Mouse (Mus musculus) right cerebral cortex, postnatal 25 days (tissue): ENCODE measurements around the gene Trio.
"Not testable (repeated sequence)": the region's sequence is repeated elsewhere in the genome, so short reads cannot be mapped to it uniquely, and the experiment has no call there.

ENCODE experiments used
- DNase-seq: peaks from one replicate; pipeline ENCODE4 v3.0.0; 2022

The Trio gene

DNA sequence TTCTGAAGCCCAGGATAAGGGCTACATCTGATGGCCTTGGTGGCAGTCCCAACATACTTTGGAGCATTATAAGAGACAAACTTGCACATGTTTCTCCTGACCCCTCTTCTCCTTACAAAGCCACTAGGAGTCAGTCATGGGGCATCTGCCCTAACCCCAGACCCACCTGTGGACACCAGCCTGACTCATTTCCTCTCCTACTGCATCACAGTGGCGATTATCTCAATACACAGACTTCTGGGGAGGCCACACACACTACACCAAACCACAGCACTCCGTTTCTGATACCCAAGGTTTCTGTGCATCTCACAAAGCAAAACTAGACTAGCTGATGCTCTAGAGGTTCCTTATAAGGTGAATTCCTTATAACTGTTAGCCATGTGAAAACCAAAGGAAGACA is 153.4 kb downstream of the Trio start:
- DNase-seq = no peak

DNA sequence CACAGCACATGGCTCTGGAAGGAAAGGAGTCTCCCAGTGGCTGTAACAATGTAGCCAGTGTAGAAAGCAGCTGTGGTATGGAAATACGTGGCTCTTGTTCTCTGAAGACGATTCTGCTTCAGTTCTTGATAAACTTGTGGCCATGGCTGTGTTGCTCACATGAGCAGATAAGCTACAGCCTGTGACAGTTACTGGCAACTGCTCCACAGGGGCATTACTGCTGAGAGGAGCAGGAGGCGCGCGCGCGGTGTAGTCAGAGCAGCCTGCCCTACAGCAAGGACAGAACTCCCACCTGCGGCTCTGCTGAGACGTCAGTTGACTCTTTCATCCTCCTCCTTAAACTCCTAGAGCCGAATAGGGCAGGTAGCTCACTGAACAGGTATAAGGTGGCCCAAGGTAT is 153.9 kb downstream of the Trio start:
- no peak for DNase-seq

DNA sequence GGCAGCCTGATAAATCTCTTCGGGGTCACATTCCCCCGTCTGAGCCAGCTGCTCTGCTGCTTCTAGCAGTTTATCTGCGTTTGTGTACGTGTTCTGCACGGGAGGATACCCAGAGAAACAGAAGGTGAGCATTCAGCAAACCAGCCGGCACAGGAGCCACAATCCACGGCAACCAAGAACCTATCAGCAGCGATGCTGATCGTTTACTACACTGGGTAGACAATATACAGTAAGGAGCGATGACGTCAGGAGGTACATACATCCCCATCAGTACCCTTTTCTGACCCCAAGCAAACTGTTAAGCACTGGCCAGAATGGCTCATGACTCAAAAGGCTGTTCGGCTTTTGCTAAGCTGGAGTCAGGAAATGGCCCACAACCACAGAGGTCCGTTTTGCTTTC is 154.4 kb downstream of the Trio start:
- no peak for DNase-seq

DNA sequence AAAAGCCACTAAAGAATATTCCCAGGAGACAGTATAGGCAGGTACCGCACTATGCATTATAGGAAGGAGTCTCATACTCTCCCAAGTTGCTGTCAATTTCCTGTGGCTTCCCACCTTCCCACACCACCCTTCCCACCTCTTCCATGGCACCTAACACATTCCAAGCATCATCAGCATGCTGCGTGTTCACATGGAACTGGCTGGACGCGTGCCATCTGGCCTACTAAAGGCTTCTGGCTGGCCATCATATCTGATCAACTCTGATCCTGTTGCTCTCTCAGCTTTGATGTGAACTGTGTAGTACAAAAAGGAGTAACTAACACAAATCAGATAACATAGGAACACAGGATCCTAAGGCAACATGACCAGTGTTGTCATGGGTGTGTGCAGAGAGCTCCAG is 156.6 kb downstream of the Trio start:
- DNase-seq = no peak

DNA sequence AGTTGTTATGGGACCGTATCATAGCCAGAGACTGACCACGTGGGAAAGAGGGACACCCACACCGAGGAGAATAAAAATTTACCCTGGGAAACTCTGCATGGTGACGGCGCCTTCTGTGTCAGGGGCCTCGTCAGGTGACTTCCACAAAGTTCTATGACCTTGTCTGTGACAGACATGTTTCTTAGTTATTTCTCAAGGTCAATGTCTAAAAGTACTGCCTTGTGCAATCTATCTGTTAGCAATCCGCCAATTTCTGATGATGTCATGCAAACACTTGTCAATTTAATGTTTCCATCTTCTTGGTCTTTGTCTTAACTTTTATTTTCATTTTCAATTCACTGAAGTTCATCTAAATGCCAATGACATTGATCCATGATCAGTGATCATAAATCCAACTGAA is 157.8 kb downstream of the Trio start:
- DNase-seq = no peak

DNA sequence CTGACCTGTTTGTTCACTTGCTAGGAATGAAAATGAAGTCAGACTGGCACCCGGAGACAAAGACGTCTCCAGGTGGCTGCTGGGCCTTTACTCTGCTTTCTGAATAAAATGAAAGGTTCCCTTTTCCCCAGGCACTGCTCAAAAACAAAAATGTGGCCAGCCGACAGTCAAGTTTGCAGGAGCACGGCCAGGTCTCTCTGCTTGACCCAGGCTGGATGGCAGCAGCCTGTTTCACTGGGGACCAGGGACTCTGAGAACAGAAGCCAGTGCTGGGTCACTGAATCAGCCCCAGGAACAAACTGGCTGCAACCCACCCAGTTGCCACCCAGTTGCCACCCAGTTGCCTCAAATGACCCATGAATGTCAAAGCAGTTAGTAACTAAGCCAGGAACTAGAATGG is 159.2 kb downstream of the Trio start:
- DNase-seq = no peak

DNA sequence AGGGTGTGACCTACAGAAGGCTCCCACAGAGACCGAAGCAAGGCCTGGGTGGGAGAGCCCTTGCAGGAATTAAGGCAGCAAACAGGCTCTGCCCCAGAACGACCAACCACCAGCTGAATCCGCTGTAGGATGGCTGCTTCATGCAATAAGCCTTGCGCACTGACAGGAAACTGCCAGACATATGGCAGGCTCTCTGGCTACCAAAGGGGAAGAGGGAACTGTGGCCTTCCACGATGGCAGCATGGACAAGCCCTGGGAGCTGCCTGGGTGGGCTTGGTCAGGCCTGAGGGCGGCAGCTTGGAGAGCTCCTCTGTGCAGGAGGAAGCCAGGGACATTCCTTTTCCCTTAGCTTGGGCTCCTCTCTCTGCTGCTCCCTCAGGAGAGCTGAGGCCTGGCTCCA is 159.6 kb downstream of the Trio start:
- no peak for DNase-seq

DNA sequence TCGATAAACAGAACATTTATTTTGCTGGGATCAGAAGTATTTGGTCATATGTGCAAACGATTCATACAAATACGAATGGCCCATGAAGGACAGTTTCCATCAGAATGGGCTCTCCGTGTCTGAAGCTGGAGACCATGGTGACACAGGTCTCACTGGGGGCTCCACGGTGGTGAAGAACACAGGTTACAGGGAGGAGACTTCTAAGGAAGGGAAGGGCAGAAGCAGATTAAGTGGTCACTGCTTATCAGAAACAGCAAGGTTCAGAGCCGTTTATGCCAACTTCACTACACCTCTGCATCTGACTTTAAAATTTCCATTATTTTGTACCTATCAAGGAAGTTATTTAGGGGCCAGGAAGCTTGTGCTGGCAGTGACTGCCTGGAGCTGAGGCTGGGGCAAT is 161.3 kb downstream of the Trio start:
- DNase-seq = no peak

DNA sequence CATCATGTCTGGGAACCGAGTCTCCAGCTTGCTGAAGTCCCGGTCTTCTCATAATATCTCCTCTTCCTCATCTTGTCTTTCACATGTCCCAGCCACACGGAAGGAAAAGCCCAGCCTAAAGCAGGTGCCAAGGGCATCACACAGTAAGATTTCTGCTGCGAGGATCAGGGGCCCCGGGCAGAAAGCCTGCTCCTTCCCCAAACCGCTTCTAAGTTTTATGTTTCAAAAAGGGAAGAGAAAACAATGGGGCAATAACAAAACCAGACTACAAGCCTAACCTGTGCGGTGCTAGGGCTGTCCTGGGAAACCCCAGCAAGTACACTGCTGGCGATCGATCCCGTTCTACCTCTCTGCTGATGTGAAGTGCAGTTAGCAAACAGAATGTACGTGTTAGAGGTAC is 162.7 kb downstream of the Trio start:
- DNase-seq = no peak

DNA sequence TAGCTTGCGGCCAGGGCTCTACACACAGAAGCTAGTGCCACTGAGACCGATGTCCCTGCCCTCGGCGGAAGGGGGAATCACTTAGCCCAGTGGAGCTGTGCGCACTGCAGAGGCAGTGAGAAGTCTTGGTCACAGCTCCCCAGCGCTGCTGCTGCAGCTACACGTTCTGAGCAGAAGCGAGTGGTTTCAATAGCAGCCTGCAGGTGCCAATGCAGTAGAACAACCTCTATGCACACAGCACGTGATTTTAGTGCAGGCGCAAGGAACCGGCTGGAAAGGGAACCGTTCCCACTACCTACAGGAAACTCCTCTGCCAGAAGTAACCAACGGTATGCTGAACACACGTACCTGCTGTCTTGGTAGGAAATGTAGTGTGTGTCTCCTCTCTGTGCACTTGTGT is 165.2 kb downstream of the Trio start:
- DNase-seq = no peak

DNA sequence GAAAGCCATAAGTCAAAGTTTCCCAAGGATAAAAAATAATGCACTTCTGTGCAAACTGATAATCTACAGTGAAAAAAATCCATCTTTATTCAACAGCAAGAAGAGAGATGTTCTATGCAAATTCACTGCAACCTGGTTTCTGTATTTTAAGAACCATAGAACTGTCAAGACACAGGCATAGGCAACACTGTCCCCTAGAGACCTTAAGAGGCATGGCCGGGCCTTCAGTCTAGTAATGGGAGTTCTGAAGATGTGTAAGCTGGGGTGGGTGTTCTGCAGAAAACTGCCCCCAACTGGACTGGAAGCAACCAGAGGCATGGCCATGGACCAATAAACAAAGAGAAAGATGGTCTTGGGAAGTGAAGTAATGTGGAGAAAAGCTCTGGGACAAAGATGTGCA is 166.1 kb downstream of the Trio start:
- no peak for DNase-seq

DNA sequence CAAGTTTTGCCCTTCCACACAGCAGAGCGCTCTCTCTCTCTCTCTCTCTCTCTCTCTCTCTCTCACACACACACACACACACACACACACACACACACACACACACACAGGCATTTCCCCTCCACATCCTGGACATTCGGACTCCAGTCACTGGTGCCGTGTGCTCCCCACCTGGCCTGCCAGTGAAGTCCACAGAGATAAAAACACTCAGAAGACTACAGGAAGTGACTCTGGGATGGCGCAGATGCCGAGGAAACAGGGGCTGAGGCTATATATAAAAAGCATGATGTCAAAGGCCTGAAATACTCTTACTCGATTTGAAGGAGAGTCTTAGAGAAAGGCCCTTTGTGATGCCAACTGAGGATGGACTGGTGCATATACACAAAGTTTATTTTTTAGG is 166.5 kb downstream of the Trio start:
- DNase-seq = no peak

DNA sequence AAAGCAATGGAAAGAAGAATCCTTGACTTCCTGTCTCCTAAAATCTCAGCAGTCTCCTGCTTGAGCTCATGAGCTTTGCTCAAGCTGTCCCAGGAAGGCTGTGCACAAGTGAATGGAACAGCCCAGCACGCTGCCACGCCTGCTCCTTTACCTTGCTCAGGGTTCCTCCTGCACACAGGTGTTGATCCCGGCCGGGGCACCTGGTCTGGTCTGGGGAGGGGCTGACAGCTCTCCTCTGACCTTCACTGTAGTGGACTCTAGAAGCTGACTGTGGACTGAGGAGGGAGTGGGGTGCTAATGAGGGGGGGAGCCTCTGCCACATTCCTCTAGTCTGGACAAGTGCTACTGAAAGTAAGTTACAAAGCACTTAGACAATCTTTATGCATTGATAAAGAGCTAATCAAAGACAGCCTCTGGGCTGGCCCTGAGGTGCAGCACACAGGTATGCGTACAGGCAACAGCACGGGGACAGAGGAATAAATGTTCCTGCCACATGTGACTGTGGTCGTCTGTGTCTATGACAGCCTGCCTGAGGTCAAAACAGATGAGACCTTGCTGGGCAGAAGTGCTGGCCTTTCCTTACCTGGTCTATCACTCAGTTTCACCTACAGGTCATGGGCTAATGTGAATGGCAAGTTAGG is 167.3 kb downstream of the Trio start:
- DNase-seq = no peak

DNA sequence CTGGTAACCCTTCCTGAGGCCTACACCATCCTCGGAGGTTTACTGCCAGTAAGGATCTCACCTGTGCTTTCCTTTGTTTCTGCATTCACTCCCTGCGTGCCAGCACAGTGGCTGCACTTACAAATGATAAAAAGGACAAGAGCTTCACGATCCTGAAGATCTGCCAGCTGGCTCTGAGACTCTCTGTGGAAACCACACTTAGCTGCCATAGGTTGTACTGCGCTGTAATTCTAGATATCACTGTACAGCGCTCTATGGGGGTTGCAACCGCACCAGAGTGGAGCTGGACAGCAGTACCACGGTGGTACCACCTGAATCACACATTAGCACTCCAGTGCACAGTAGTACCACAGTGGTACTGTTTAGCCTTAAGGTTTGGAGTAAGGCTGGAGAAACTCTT is 168.4 kb downstream of the Trio start:
- DNase-seq = no peak

DNA sequence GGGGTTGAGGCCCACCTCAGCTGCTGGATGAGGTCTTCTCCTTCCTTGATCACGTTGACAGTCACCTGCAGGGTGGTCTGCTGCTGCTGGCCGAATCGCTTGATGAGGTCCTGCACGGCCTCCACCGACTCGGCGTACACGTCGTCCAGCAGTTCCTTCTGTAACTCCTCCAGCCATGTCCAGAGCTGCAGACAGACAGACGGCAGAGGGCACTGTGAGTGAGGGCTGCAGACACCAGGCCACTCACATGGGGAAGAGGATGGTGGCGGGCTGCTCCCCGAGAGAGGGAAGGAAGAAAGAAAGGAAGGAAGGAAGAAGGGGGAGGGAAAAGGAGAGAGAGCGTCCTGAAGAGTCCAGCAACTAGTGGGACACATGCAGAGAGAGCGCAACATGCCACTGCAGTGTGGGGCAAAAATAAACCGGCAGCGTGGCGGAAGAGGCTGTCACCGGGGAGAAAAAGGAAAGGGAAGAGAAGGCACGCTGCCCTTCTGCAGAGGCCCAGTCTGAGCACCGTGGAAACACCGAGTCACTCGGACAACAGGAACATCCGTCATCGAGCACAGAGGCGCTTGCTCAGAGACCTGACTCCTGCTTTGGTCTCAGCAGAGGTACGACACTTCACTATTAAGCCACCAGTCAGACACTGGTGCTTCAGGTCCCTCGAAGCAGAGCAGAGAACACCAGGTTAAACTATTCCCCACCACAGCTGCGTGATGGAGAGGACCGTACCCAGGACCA is 169.4 kb downstream of the Trio start:
- no peak for DNase-seq

DNA sequence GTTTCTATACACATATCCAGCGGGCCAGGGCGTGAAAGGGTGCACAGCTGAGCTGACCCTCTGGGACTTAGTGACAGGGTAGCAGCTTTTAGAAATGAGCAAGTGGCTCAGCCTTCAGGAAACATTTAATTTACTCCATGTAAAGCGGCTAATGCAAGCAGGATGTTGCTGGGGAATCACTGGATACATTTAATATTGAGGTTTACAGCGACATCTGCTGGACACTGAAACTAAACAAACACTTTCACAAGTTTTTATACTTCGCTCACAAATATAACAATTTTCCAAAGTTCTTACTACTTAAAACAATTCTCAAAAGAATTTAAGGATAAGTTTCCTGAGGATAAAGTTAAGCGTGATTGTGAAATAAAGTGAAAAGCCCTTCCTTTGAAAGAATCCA is 174.3 kb downstream of the Trio start:
- DNase-seq = no peak

DNA sequence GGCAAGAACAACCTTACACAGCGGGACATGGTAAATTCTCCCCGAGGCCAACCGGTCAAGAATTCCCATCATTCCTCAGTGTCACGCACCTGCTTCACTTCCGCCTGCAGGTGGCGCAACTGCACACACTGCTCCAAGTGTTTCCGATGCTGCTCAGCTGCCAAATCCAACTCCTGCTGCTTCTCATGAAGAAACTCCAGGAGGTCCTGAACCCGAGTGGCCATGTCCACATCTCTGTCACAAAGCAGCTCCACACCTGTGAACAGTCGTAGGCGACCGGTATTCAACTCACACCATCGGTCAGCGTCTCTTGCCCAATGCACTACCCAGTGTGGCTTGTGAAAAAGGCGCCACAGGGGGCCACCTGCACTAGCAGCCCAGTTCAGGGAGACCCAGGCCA is 174.7 kb downstream of the Trio start:
- no peak for DNase-seq

DNA sequence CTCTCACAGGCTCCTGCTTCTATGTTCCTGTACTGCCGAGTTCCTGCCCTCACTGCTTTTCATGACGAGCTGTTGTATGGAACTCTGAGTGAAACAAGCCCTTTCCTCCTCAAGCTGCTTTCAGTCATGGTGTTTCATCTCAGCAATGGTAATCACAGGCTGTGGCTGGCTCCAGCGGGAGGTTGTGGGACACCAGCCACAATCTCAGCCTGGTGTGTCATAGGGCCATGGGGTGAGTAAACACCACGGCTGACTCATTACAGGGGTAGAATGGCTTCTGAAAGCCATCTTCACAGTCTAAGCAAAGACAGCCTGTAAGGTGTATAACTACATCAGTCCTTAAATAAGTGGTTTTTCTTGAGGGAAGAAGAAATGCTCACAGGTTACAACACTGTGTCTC is 175.7 kb downstream of the Trio start:
- no peak for DNase-seq

DNA sequence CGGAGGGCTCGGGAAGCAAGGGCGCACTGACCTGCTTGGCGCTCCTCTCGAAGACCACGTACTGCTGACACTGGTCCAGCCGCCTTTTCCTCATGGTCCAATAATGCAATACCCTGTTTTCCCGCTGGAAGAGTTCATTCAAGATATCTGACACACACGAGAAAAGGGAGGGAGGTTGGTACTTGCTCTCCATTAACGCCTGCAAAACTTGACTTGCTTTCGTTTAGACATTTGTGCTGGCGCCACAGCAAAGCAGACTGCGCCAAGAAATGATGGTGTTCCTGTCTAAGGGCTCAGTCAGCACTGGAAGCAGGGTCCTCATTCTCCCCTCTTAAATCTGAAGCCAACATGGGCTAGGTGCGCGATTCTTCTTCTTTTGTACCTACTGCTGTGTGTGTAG is 184.0 kb downstream of the Trio start:
- no peak for DNase-seq

DNA sequence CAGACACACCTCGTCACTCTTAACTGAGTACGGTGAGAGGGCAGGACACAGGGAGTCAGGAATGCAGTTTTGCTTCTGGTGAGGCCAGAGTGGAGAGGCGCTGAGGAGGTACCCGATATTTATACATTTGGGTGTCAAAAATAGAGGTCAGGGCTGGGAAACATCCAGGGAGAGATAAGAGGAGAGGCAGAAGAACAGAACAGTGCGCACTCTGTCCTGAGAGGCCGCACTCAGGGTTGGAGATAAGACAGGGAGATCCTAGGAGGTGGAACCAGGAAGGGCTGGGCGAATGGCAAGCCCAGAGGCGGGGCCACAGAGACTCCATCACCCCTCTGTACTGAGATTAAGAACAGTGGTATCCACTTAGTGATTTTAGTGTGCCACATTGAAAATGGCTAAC is 185.1 kb downstream of the Trio start:
- no peak for DNase-seq

DNA sequence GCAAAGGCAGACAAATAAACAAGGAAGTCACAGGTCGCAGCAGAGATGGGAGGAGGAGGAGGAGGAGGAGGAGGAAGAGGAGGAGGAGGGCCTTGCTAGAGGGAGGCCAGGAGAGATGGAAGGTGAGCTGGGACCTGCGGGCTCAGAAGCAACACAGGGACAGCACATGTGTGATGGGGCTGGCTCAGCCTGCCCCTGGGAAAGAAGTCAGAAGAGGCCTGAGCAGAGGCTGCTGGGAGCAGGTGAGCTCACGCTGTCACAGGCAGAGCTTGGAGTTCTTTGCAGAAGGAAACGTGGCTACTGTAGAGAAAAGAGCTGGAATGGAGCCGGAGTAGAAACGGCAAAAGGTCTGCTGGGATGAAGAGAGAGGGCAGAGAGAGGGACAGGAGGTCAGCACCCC is 185.5 kb downstream of the Trio start:
- DNase-seq = no peak

DNA sequence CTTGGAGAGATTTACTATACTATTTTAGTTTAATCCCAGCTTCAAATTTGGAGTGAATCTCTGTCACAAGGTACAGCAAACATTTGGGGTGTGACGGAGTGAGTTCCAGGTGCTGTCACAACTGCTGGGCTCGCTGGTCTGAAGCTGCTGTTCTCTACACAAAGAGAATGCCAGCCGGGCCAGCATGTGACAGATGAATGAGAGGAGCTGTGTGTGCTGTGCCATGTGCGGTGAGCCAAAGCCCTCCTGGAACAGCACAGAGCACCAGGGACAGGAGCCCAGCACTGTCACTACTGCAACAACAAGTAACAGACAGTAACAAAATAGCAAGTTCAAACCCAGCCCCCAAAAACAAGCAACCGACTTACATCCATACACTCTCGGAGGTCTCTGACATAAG is 194.0 kb downstream of the Trio start:
- no peak for DNase-seq

DNA sequence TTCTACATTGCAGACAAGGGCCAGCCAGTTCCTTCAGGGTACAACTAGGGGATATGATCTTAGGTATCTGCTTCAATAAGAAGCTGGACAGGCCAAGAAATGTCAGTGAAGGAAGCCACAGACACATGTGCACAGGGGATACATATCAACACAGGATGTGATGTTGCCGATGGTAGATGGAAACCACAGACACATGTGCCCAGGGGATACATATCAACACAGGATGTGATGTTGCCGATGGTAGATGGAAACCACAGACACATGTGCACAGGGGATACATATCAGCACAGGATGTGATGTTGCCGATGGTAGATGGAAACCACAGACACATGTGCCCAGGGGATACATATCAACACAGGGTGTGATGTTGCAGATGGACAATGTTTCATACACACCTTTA is 197.8 kb downstream of the Trio start:
- DNase-seq = not testable (repeated sequence)

DNA sequence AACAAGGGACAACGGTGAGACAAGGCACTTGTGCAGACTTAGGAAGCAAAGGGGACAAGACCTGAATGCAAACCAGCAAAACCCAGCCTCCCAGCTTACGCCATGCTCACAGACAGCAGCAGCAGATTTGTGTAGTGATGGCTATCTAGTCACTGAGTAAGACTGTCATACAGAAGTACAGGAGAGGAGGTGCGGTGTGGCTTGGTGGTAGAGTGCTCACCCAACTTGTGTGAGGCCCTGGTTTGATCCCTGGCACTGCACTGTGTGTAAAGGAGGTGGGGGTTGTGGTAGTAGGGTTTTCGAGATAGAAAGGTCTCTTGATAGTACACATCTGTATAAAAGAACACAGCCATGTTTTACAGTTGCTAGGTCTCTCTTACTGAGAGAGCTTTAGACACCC is 198.8 kb downstream of the Trio start:
- DNase-seq = no peak

DNA sequence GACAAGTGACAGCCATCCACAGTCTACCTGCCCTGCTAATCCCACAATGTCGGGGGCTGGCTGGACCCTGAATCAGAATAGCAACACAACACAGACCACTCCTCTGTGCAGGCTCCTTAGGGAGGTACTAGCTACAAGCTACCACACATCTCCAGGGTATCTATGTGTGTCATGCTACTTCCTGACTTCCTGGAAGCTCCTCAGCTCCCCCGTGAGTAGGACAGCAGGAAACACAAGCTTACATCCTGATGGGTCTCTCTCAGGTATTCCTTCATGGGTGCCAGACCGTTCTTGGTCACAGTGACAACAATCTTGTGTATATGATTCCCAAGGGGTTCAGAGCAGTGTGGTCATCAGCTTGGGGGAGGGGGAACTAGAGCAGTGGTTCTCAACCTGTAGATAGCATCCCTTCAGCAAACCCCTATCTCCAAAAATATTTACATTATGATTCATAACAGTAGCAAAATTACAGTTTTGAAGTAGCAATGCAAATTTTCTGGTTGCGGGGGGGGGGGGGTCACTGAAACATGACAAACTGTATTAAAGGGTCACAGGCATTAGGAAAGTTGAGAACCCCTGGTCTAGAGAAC is 199.5 kb downstream of the Trio start:
- no peak for DNase-seq
